Mouse (Mus musculus) C2C12 (cell line): ENCODE data around the gene Gm4450.
"Not testable (repeated sequence)": the region's sequence is repeated elsewhere in the genome, so short reads cannot be mapped to it uniquely, and the experiment has no call there.

Experiments used
- CTCF ChIP-seq: IDR thresholded peaks from one replicate; pipeline ENCODE4 v1.5.1; 2011; ENCODE audit not compliant: control insufficient read depth, insufficient read depth, insufficient read length
- USF1 ChIP-seq: IDR thresholded peaks from one replicate; pipeline ENCODE4 v1.6.1; 2011; ENCODE audit warnings: low read depth, mild to moderate bottlenecking, control low read depth, moderate library complexity

DNA sequence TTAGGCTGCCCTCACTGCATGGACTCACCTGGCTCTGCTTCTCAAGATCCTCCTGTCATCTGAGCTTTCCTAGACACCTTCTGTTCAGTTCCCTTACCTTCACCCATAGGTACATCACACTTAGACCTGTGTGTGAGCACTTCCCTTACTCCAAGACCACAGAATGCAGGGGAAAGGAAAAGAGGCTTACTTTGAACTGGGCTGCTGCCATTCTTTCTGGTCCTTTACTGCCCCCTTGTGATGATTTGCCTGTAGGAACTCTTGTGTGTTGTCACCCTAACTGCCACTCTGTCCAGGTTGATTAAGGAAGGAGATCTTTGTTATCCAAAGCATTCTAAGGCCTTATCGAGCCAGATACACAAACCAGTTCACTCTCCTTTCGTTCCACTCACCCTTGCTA lies 39.8 kb upstream of the Gm4450 start:
- TF ChIP-seq CTCF, USF1: not testable (repeated sequence)
